Mouse (Mus musculus) layer of hippocampus, adult 11-12 months (tissue): ENCODE data around the gene Dgki.

ENCODE experiments used
- DNase-seq: peaks from one replicate; pipeline ENCODE4 v3.0.0; 2022; ENCODE audit warnings: low spot score

The Dgki gene

GRCm38 (mm10) chr6:37011597-37011996 lies 288.4 kb downstream of the Dgki start:
- no peak for DNase-seq

GRCm38 (mm10) chr6:37007573-37007972 lies 292.4 kb downstream of the Dgki start:
- DNase-seq: no peak

- no peak for DNase-seq
These were observed 295.1 kb downstream of the Dgki start for GRCm38 (mm10) chr6:37004914-37005313.

GRCm38 (mm10) chr6:37003235-37003634 lies 296.7 kb downstream of the Dgki start:
- DNase-seq: no peak

GRCm38 (mm10) chr6:36998942-36999341 lies 301.0 kb downstream of the Dgki start:
- no peak for DNase-seq

GRCm38 (mm10) chr6:36994329-36994728 lies 305.7 kb downstream of the Dgki start:
- DNase-seq: no peak

GRCm38 (mm10) chr6:36990186-36990585 lies 309.8 kb downstream of the Dgki start:
- no peak for DNase-seq

GRCm38 (mm10) chr6:36988800-36989199 lies 311.2 kb downstream of the Dgki start:
- no peak for DNase-seq

GRCm38 (mm10) chr6:36981646-36982045 lies 318.3 kb downstream of the Dgki start:
- no peak for DNase-seq

- no peak for DNase-seq
These were observed 319.5 kb downstream of the Dgki start for GRCm38 (mm10) chr6:36980475-36980874.

- no peak for DNase-seq
These were observed 321.8 kb downstream of the Dgki start for GRCm38 (mm10) chr6:36978176-36978575.

- no peak for DNase-seq
These were observed 326.9 kb downstream of the Dgki start for GRCm38 (mm10) chr6:36973096-36973495.

- no peak for DNase-seq
These were observed 327.5 kb downstream of the Dgki start for GRCm38 (mm10) chr6:36972494-36972893.

GRCm38 (mm10) chr6:36969249-36969885 lies 330.6 kb downstream of the Dgki start:
- DNase-seq: no peak

GRCm38 (mm10) chr6:36960658-36961057 lies 339.3 kb downstream of the Dgki start:
- no peak for DNase-seq

GRCm38 (mm10) chr6:36955293-36955692 lies 344.7 kb downstream of the Dgki start:
- no peak for DNase-seq

GRCm38 (mm10) chr6:36950648-36951047 lies 349.3 kb downstream of the Dgki start:
- DNase-seq: peak; percentile 15

- no peak for DNase-seq
These were observed 352.1 kb downstream of the Dgki start for GRCm38 (mm10) chr6:36947861-36948260.

GRCm38 (mm10) chr6:36937527-36937926 lies 362.5 kb downstream of the Dgki start:
- no peak for DNase-seq

GRCm38 (mm10) chr6:36936816-36937215 lies 363.2 kb downstream of the Dgki start:
- DNase-seq: no peak

GRCm38 (mm10) chr6:36931473-36931872 lies 368.5 kb downstream of the Dgki start:
- DNase-seq: no peak

GRCm38 (mm10) chr6:36929781-36930180 lies 370.2 kb downstream of the Dgki start:
- DNase-seq: no peak

- DNase-seq: no peak
These were observed 373.5 kb downstream of the Dgki start for GRCm38 (mm10) chr6:36926455-36926854.

GRCm38 (mm10) chr6:36922006-36922405 lies 378.0 kb downstream of the Dgki start:
- DNase-seq: no peak
